Mouse (Mus musculus) gastrocnemius, adult 18-20 months (tissue): ENCODE data around the gene Lrrc59. TPM values are rescaled to one million over a fixed set of nuclear protein-coding genes. Genes with fewer than 3 reads are reported as not detected.
"Not testable (repeated sequence)": the region's sequence is repeated elsewhere in the genome, so short reads cannot be mapped to it uniquely, and the experiment has no call there.

ENCODE experiments used
- DNase-seq: peaks from one replicate; pipeline ENCODE4 v3.0.0; 2021; ENCODE audit warnings: low spot score
- total RNA-seq, 2 experiments: library from RNA; stranded (reverse); gene quantifications; 2 replicates each; pipeline ENCODE4 v1.2.3; 2021

The Lrrc59 gene
- total RNA-seq, 2 experiments from 2014 or later = 34.8 to 35.3 TPM

GRCm38 (mm10) chr11:94630199-94631011 lies 838 bp downstream of the Lrrc59 start:
- peak; percentile 46 for DNase-seq

- no peak for DNase-seq
Measured at GRCm38 (mm10) chr11:94631969-94632368, 2.4 kb downstream of the Lrrc59 start.

GRCm38 (mm10) chr11:94632988-94633387 lies 3.4 kb downstream of the Lrrc59 start:
- no peak for DNase-seq

- DNase-seq = no peak
Measured at GRCm38 (mm10) chr11:94634431-94634830, 4.9 kb downstream of the Lrrc59 start.

- no peak for DNase-seq
Measured at GRCm38 (mm10) chr11:94644461-94645219, 15.1 kb downstream of the Lrrc59 start.

- DNase-seq = no peak
Measured at GRCm38 (mm10) chr11:94646457-94646856, 16.9 kb downstream of the Lrrc59 start.

GRCm38 (mm10) chr11:94651241-94651640 lies 21.7 kb downstream of the Lrrc59 start:
- not testable (repeated sequence) for DNase-seq

GRCm38 (mm10) chr11:94652973-94653372 lies 23.4 kb downstream of the Lrrc59 start:
- no peak for DNase-seq

- DNase-seq = peak; percentile 87
Measured at GRCm38 (mm10) chr11:94653663-94654436, 24.3 kb downstream of the Lrrc59 start, which contains the start of the genes Mrpl27 and Eme1. TSS of gene Mrpl27 (plus strand) at chr11:94653767. TSS of gene Eme1 (minus strand) at chr11:94653964.

- no peak for DNase-seq
Measured at GRCm38 (mm10) chr11:94661344-94661743, 31.8 kb downstream of the Lrrc59 start.

- no peak for DNase-seq
Measured at GRCm38 (mm10) chr11:94665281-94665680, 35.7 kb downstream of the Lrrc59 start.

GRCm38 (mm10) chr11:94674984-94675383 lies 45.4 kb downstream of the Lrrc59 start:
- no peak for DNase-seq

- no peak for DNase-seq
Measured at GRCm38 (mm10) chr11:94675446-94675845, 45.9 kb downstream of the Lrrc59 start.

GRCm38 (mm10) chr11:94676308-94676707 lies 46.7 kb downstream of the Lrrc59 start:
- DNase-seq = no peak

GRCm38 (mm10) chr11:94676754-94677606 lies 47.4 kb downstream of the Lrrc59 start, which contains the start of gene Xylt2:
TSS of gene Xylt2 (minus strand) at chr11:94677515.
- peak; percentile 91 for DNase-seq

GRCm38 (mm10) chr11:94677607-94678145 lies 48.1 kb downstream of the Lrrc59 start:
- DNase-seq = no peak

- no peak for DNase-seq
Measured at GRCm38 (mm10) chr11:94680639-94681038, 51.1 kb downstream of the Lrrc59 start.

GRCm38 (mm10) chr11:94681640-94682039 lies 52.1 kb downstream of the Lrrc59 start:
- no peak for DNase-seq

GRCm38 (mm10) chr11:94682427-94682826 lies 52.9 kb downstream of the Lrrc59 start:
- DNase-seq = no peak

- DNase-seq = no peak
Measured at GRCm38 (mm10) chr11:94687178-94687577, 57.6 kb downstream of the Lrrc59 start.
